Mouse (Mus musculus) Muller cell, postnatal 12 days (primary cell): Measurements from ENCODE around the gene Olfr251.
"Not testable (repeated sequence)": the region's sequence is repeated elsewhere in the genome, so short reads cannot be mapped to it uniquely, and the experiment has no call there.

Source experiments
- DNase-seq: peaks from one replicate; pipeline ENCODE4 v3.0.0-alpha.2; 2015; ENCODE audit errors: inconsistent ontology term

Gene Olfr251

DNA sequence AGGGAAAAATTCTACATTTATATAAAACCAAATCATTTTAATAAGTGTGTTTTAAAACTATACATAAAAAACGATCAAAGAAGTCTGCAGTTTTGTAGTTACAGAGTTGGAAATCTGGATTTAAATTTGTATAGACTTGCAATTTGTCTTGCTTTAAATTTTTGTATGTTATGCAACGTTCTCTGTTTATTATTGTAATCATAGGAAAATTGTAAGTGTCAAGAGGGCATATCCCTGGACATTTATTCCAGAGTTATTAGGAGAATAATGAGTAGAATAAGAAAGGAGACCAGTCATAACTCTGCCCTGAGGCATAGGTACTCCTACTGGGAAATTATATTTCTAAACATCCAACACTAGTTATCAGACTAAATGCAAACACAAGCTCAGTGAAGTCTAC, at the start of gene Olfr251:
Gene Olfr251 (plus strand): TSS at position 301 of the 400 bp plus-strand sequence.
- no peak for DNase-seq

DNA sequence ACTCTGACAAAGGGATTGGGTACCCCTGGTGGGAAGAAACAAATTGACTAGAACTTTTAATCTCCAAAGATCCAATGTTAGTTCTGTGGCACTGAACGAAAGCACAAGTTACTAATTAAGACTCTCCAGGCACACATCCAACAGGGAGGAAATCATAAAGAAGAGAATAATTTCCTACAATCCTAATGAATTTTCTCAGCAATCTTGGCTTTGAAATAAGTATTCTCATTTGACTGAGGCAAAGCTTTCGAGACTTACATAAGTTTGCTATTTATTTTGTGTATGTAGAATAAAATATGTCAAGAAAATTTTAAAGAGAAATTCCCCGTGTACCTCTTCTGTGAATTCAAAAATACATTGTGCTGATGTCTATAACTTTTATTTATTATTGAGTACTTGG, 48.1 kb upstream of the Olfr251 start, which contains the start of gene Olfr25:
Gene Olfr25 (plus strand): TSS at position 301 of the 400 bp plus-strand sequence.
- no peak for DNase-seq

DNA sequence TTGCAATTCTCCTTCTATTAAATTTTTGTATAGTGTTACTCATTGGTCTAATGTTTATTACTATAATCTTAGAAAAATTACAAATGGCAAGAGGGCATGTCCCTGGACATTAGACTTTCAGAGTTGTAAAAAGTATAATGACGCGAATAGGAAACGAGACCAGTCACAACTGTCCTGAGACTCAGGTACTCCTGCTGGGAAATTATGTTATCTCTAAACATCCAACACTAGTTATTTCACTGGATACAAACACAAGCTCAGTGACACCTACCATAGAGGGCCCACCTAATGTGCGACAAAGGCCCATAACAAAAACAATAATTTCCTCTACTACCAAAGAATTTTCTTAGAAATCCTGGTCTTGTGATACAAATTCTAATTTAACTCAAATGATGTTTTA, 28.8 kb upstream of the Olfr251 start, which contains the start of gene Olfr898:
Gene Olfr898 (plus strand): TSS at position 301 of the 400 bp plus-strand sequence.
- no peak for DNase-seq

DNA sequence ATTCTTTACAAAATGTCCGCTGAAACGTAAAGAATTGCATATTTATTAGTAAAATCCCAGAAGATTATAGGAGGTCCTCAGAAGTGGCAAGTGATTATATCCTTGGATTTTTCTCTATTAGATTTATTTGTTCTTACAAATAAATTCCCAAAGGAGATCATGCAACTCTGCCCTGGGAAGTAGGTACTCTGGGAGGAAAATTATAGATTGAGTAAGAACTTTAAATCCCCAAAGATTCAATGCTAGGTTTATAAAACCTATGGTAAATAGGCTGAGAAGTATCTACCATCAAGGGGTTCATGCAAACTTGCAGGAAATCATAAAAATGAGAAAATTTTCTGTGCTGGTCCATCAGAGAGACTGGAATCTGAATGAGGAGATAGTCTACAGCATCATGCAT, 10.3 kb upstream of the Olfr251 start, which contains the start of gene Olfr250:
Gene Olfr250 (plus strand): TSS at position 301 of the 400 bp plus-strand sequence.
- no peak for DNase-seq

DNA sequence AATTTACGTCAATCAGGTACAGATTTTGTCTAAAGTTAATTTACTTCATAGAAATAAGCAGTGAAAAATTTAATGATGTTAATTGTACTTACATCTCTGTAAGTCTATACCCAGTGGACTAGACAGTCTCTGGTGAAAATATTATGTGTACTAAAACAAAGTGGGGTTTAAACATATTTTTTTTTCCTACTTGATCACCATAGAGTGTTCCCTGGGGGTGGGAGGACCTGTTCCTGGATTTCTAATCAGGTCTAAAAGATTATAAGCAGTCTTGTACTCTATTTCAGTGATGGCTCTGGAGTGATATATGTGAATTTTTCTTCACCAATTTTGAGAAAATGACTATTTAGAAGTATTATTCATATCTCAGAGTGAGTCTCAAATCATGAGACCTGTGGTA, 24.5 kb downstream of the Olfr251 start, which contains the start of gene Olfr147:
Gene Olfr147 (plus strand): TSS at position 301 of the 400 bp plus-strand sequence.
- DNase-seq = no peak

DNA sequence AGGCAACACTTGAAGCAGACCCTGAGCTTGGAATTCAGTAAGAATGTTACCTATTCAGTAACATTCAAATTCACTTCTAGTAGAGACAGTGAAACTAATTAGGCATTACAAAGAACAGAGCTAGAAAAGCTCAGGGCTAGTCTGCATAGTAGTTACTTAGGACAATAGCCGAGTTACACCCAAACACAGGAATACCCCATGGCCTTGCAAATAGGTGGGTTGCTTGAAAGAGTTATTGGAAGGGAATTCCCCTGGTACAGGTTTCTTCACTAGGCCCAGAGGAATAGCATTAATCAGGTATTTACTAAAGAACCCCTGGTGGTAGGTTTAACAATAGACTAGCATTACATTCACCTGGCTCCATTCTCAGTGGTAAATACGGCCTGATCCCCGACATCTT, 30.6 kb downstream of the Olfr251 start:
- not testable (repeated sequence) for DNase-seq

DNA sequence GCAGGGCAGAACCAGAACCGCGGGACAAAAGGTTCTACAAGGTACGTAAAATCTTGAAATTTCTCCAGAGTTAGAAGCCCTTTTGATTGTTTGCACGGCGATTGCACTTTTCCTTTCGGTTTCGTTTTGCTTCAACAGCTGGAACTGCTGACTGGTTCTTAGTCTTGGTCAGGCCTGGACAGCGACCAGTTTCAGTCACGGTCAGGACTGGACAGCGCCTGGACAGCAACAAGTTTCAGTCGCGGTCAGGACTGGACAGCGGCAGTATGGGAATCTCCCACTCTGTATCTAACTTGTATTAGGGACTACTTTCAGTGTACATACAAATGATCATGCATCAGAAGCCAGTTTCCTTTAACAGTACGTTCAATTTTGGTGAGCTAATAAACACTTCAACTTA, 36.6 kb downstream of the Olfr251 start:
- DNase-seq = peak; percentile 16

DNA sequence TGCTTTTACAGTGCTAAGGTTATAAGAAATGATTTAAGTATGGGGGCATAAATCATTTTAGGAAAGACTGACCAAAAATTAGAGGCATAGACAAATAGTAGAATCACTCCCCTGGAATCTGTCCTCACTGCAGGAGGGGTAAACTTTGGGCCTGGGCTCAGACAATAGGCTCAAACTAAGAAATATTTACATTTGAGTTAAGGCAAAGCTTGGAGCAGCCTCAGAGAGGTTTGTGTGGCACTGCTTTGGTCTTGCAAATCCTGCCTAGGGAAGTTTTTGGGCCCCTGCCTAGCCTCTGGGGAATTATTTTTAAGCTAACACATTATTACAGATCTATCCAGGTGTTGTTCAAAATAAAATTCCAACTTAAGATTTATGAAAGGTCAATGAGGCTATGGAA, 46.9 kb downstream of the Olfr251 start:
- DNase-seq = no peak

DNA sequence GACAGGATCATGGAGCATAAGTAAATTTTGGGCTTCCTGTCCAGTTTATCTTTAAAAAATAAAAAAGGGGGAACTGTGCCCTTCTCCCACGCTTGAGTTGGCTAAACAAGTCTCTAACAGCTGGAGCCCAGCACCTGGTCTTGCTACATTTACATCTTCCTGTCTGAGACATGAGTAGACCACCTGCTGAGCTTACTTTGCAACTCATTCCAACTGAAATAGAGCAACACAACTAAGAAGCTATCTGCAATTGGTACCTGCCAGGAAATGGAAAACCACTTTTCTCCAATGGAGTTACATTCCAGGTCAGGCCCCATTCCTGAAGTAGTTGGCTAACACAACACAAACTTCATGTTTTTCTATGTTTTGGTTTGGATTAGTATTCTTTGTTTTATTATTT, 50.1 kb downstream of the Olfr251 start:
- DNase-seq = no peak

DNA sequence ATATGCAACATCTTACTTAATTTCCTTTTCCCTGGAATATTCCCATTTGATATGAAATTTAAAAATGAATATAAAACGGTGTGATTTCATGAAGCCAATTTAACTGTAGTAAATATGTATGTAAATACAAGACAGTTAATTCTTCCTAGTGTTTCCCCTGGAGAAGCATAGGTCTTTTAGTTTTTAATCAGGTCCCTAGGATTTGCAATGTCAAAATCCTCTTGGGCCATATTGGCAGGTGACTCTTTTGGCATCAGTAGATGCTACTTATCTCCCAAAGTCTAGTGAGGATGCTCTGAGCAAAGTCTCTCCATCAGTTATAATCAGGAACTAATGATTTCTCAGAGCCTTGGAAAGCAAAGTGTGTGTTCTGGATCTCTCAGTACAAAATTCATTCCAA, 52.3 kb downstream of the Olfr251 start, which contains the start of gene Olfr901:
Gene Olfr901 (plus strand): TSS at position 301 of the 400 bp plus-strand sequence.
- no peak for DNase-seq
